Mouse (Mus musculus): ENCODE data around the gene Fbxl13.

Fbxl13 gene

GRCm38 (mm10) chr5:21572764-21573416 is 72.5 kb downstream of the Fbxl13 start:
- no peak for DNase-seq

- peak in 1 of 2 experiments; percentile 26 for DNase-seq
Measured at GRCm38 (mm10) chr5:21567784-21568183, 77.7 kb downstream of the Fbxl13 start.

GRCm38 (mm10) chr5:21565392-21566065 is 79.9 kb downstream of the Fbxl13 start:
- DNase-seq: no peak

- DNase-seq: no peak
Measured at GRCm38 (mm10) chr5:21563936-21564335, 81.5 kb downstream of the Fbxl13 start.

GRCm38 (mm10) chr5:21556502-21556901 is 88.9 kb downstream of the Fbxl13 start:
- DNase-seq: no peak

- no peak for DNase-seq
Measured at GRCm38 (mm10) chr5:21554732-21555131, 90.7 kb downstream of the Fbxl13 start.

- no peak for DNase-seq
Measured at GRCm38 (mm10) chr5:21553685-21554084, 91.7 kb downstream of the Fbxl13 start.

- peak in 1 of 2 experiments; percentile 4 for DNase-seq
Measured at GRCm38 (mm10) chr5:21547005-21547404, 98.4 kb downstream of the Fbxl13 start.

- DNase-seq: no peak
Measured at GRCm38 (mm10) chr5:21545786-21546185, 99.6 kb downstream of the Fbxl13 start.

- no peak for DNase-seq
Measured at GRCm38 (mm10) chr5:21545227-21545626, 100.2 kb downstream of the Fbxl13 start.

GRCm38 (mm10) chr5:21544821-21545220 is 100.6 kb downstream of the Fbxl13 start:
- no peak for DNase-seq

- no peak for DNase-seq
Measured at GRCm38 (mm10) chr5:21543409-21544201, 101.8 kb downstream of the Fbxl13 start, which contains the start of gene Lrrc17. Lrrc17 (plus strand) TSS chr5:21543559.

GRCm38 (mm10) chr5:21542226-21542625 is 103.2 kb downstream of the Fbxl13 start:
- no peak for DNase-seq

- no peak for DNase-seq
Measured at GRCm38 (mm10) chr5:21532921-21533320, 112.5 kb downstream of the Fbxl13 start.

- no peak for DNase-seq
Measured at GRCm38 (mm10) chr5:21532126-21532525, 113.3 kb downstream of the Fbxl13 start.

GRCm38 (mm10) chr5:21529110-21529720 is 116.2 kb downstream of the Fbxl13 start:
- no peak for DNase-seq

- no peak for DNase-seq
Measured at GRCm38 (mm10) chr5:21528068-21528842, 117.2 kb downstream of the Fbxl13 start.

GRCm38 (mm10) chr5:21527488-21527911 is 117.9 kb downstream of the Fbxl13 start:
- DNase-seq: no peak

GRCm38 (mm10) chr5:21526835-21527485 is 118.5 kb downstream of the Fbxl13 start:
- no peak for DNase-seq

- DNase-seq: no peak
Measured at GRCm38 (mm10) chr5:21519166-21519565, 126.3 kb downstream of the Fbxl13 start.

GRCm38 (mm10) chr5:21518207-21518606 is 127.2 kb downstream of the Fbxl13 start:
- no peak for DNase-seq

GRCm38 (mm10) chr5:21517562-21517961 is 127.9 kb downstream of the Fbxl13 start:
- peak; percentile 69 to 75 for DNase-seq
